Mouse (Mus musculus): ENCODE measurements around the gene Cox8c. TPM values are rescaled to one million over a fixed set of nuclear protein-coding genes. Genes with fewer than 3 reads are reported as not detected.

The Cox8c gene
- polyA plus RNA-seq (2014; fragmentation: Illumina TruSeq; extraction: RNeasy Lipid Tissue Mini Kit (QIAGEN cat#74804); ENCODE audit: low read depth, low replicate concordance) = not detected

DNA sequence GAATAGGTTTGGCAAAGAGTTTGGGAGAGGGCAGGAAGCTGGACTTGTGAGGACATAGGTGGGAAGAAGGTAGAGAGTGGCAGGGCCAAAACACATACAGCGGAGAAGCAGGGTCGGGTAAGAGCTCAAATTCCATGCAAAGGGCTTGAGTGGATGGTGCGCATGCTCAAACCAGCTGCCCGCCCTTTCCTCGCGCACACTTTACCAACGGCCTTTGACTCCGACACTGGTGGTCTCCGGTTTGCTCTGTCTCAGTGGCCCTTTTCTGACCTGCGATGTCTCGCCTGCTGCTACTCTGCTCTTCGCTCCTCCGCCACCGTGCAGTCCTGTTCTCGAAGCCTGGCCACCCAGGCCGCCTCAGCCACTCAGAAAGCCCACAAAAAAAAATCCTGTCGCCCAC lies at the start of gene Cox8c:
Gene Cox8c (plus strand): TSS at position 226 of the 400 bp plus-strand sequence.

DNA sequence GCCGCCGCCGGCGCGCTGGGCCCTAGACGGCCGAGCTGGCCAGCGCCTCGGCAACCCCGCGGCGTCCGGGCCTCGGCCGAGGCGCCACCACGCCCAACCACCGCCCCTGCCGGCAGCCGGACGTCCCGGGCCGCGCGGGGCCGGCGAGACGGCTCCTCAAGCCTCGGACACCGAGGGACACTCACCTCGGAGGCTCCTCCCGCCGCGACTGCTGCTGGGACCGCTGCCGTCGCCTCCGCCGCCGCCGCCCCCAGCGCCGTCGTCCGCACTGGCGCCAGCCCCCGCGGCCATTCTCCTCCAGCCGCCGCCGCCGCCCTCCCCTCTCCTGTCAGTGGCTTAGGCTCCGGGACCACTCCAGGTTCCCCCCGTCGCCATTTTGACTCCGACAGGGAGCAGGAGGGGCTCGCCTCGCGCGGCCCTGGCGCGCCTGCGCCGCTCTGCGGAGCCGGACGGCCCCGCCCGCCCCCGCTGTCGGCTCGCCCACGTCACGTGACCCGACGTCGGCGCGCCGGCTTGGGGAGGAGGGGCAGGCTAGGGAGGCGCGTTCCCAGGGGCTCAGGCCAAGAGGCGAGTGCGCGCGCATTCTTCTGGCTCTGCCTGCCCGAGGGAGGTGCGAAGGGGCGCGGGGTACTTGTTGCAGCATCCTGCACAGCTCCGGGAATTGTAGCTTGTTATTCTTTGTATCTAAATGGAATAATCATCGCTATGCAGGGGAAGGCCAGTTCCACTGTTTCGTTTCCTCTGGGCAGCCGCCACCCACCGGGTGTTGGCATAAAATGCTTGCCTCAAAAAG lies 20.9 kb upstream of the Cox8c start, which contains the start of gene Btbd7:
Gene Btbd7 (minus strand): TSS at position 441 of the 793 bp plus-strand sequence.

GRCm38 (mm10) chr12:102948778-102949394 lies 49.8 kb downstream of the Cox8c start, which contains the start of gene Unc79:
TSS of gene Unc79 (plus strand) at chr12:102948859.

Other genes with a start within 250 kb of the Cox8c start
- 9.9 TPM for gene Itpk1, start 194.4 kb upstream of the Cox8c start, polyA plus RNA-seq (2014; fragmentation: Illumina TruSeq; extraction: RNeasy Lipid Tissue Mini Kit (QIAGEN cat#74804); ENCODE audit: low read depth, low replicate concordance)
- gene Moap1, start 155.7 kb upstream of the Cox8c start, polyA plus RNA-seq (2014; fragmentation: Illumina TruSeq; extraction: RNeasy Lipid Tissue Mini Kit (QIAGEN cat#74804); ENCODE audit: low read depth, low replicate concordance) = 6.7 TPM
- 4.1 TPM for gene Tmem251, start 155.6 kb upstream of the Cox8c start, polyA plus RNA-seq (2014; fragmentation: Illumina TruSeq; extraction: RNeasy Lipid Tissue Mini Kit (QIAGEN cat#74804); ENCODE audit: low read depth, low replicate concordance)
- gene Gm28051, start 141.6 kb upstream of the Cox8c start, polyA plus RNA-seq (2014; fragmentation: Illumina TruSeq; extraction: RNeasy Lipid Tissue Mini Kit (QIAGEN cat#74804); ENCODE audit: low read depth, low replicate concordance) = not detected
- gene Gon7, start 141.5 kb upstream of the Cox8c start, polyA plus RNA-seq (2014; fragmentation: Illumina TruSeq; extraction: RNeasy Lipid Tissue Mini Kit (QIAGEN cat#74804); ENCODE audit: low read depth, low replicate concordance) = 7.7 TPM
- gene Ubr7, start 141.3 kb upstream of the Cox8c start, polyA plus RNA-seq (2014; fragmentation: Illumina TruSeq; extraction: RNeasy Lipid Tissue Mini Kit (QIAGEN cat#74804); ENCODE audit: low read depth, low replicate concordance) = 25.7 TPM
- 5.3 TPM for gene Gm20604, start 140.6 kb upstream of the Cox8c start, polyA plus RNA-seq (2014; fragmentation: Illumina TruSeq; extraction: RNeasy Lipid Tissue Mini Kit (QIAGEN cat#74804); ENCODE audit: low read depth, low replicate concordance)
- gene Btbd7, start 20.8 kb upstream of the Cox8c start, polyA plus RNA-seq (2014; fragmentation: Illumina TruSeq; extraction: RNeasy Lipid Tissue Mini Kit (QIAGEN cat#74804); ENCODE audit: low read depth, low replicate concordance) = 15.4 TPM
- gene Unc79, start 49.5 kb downstream of the Cox8c start, polyA plus RNA-seq (2014; fragmentation: Illumina TruSeq; extraction: RNeasy Lipid Tissue Mini Kit (QIAGEN cat#74804); ENCODE audit: low read depth, low replicate concordance) = not detected